Mouse (Mus musculus) C2C12 (cell line): ENCODE results near the gene H2-DMa. TPM values are rescaled to one million over a fixed set of nuclear protein-coding genes. Genes with fewer than 3 reads are reported as not detected.

Experiments
- H3K27me3 ChIP-seq: one replicate; pipeline ENCODE4 v1.6.1; 2011; ENCODE audit not compliant: control insufficient read depth, insufficient read depth, insufficient read length
- H3K36me3 ChIP-seq: one replicate; pipeline ENCODE4 v1.6.1; 2011; ENCODE audit not compliant: control insufficient read depth, insufficient read depth
- H3K4me3 ChIP-seq: one replicate; pipeline ENCODE4 v1.5.1; 2011; ENCODE audit warnings: mild to moderate bottlenecking, control low read depth; ENCODE audit not compliant: poor library complexity, insufficient read depth, severe bottlenecking
- H3K79me2 ChIP-seq: one replicate; pipeline ENCODE4 v1.6.1; 2011; ENCODE audit not compliant: control insufficient read depth, insufficient read depth
- H3K79me3 ChIP-seq: one replicate; pipeline ENCODE4 v1.6.1; 2011; ENCODE audit warnings: low read depth, control low read depth
- H3ac ChIP-seq: one replicate; pipeline ENCODE3; 2011; ENCODE audit warnings: low read depth; ENCODE audit not compliant: control insufficient read depth, insufficient read length
- CEBPB ChIP-seq: IDR thresholded peaks from one replicate; pipeline ENCODE4 v1.6.1; 2011; ENCODE audit warnings: low read depth, mild to moderate bottlenecking, control low read depth, moderate library complexity
- CTCF ChIP-seq: IDR thresholded peaks from one replicate; pipeline ENCODE4 v1.5.1; 2011; ENCODE audit not compliant: control insufficient read depth, insufficient read depth, insufficient read length
- FOSL1 ChIP-seq: IDR thresholded peaks from one replicate; pipeline ENCODE4 v1.8.0; 2011; ENCODE audit warnings: mild to moderate bottlenecking, low read length; ENCODE audit not compliant: poor library complexity, insufficient read depth, severe bottlenecking
- MAX ChIP-seq: IDR thresholded peaks from one replicate; pipeline ENCODE4 v1.6.1; 2011; ENCODE audit warnings: mild to moderate bottlenecking, control low read depth
- MYOD1 ChIP-seq: IDR thresholded peaks from one replicate; pipeline ENCODE4 v1.6.1; 2011; ENCODE audit warnings: low read depth; ENCODE audit not compliant: control insufficient read depth, insufficient read length
- MYOG ChIP-seq: IDR thresholded peaks from one replicate; pipeline ENCODE4 v1.6.1; 2011; ENCODE audit not compliant: control insufficient read depth, insufficient read length; ENCODE audit errors: extremely low read depth
- USF1 ChIP-seq: IDR thresholded peaks from one replicate; pipeline ENCODE4 v1.6.1; 2011; ENCODE audit warnings: low read depth, mild to moderate bottlenecking, control low read depth, moderate library complexity
- polyA plus RNA-seq: library from polyadenylated mRNA; unstranded; fragments of >200 nt; fragmentation: generic; extraction: Trizol; gene quantifications from one replicate; pipeline ENCODE4 v1.2.1, GENCODE M21; 2012; ENCODE audit warnings: missing spikeins

H2-DMa gene
- polyA plus RNA-seq, 1 experiment = 5.2 TPM

DNA sequence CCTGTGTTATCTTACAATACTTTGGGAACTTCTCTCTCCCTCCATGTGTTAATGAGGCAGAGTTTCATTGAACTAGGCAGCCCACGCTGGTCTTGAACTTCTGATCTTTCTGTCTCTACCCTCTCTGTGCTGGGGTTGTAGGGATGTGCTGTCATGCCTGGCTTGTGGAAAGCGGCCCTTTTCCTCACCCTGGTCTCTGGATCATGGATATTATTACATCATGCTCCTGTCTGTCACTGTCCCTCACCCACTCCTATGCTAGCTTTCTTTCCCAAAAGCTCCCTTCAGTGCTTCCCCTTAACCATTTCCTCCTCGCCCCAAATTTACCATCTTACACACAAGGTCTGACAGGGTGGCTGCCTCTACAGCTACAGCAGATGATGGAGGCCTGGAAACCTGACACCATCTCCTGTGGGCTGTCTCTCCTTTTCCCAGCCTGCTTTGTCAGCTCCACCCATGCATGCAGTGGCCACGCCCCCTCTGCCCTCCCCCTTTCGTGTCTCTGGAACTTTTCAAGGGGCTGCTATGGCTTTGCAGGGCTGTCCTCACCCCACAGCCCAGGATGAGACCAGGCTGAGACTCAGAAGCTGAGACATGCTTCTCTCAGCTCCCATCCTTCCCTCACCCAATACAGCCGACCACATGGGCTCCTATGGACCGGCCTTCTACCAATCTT is 26.0 kb upstream of the H2-DMa start:
- TF ChIP-seq CTCF (no peak), USF1 (no peak), MYOG (no peak)
- H3K4me3 ChIP-seq = no peak overlapping the region

DNA sequence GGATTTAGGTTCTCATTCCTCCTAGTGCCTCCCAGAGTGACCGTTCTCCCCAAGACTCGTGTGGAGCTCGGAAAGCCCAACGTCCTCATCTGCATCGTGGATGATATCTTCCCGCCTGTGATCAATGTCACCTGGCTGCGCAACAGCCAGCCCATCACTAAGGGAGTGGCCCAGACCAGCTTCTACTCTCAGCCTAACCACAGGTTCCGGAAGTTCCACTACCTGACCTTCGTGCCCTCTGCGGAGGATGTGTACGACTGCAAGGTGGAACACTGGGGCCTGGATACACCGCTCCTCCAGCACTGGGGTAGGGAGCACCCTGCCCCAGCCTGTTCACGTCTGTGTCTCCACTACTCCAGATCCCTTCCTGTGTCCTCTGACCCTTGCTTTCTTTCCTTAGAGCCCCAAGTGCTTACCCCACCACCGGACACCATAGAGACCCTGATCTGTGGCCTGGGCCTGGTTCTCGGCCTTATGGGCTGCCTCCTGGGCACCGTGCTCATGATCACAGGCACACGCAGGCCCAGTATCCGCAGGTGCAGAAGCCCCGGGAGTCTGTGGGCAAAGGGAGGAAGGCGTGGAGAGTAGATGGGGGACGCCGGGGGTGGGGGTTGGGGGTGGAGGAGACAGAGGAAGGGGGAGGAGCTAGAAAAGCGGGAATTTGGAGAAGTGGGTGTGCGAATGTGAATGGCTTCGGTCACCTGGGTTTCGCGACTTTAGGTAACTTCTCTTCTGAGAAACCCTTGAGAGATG is 24.9 kb upstream of the H2-DMa start:
- H3K79me2 ChIP-seq = no peaks in the 10 kb centered on the region
- no peaks in the 10 kb centered on the region for H3K36me3 ChIP-seq
- no peak overlapping the region for H3K4me3 ChIP-seq
- TF ChIP-seq MYOD1 (no peak), USF1 (no peak), CTCF (no peak), MAX (no peak), FOSL1 (no peak), CEBPB (no peak), MYOG (no peak)
- H3ac ChIP-seq = no peak overlapping the region
- H3K79me3 ChIP-seq = no peaks in the 10 kb centered on the region
- H3K27me3 ChIP-seq = peaks cover 10% of the 10 kb centered on the region

More for the DNA sequence above, 26.0 kb upstream of the H2-DMa start:
- Histone ChIP-seq H3K79me3 (no peaks in the 10 kb centered on the region), H3K79me2 (no peaks in the 10 kb centered on the region), H3K27me3 (peaks cover 5% of the 10 kb centered on the region), H3ac (no peak overlapping the region), H3K36me3 (no peaks in the 10 kb centered on the region)

DNA sequence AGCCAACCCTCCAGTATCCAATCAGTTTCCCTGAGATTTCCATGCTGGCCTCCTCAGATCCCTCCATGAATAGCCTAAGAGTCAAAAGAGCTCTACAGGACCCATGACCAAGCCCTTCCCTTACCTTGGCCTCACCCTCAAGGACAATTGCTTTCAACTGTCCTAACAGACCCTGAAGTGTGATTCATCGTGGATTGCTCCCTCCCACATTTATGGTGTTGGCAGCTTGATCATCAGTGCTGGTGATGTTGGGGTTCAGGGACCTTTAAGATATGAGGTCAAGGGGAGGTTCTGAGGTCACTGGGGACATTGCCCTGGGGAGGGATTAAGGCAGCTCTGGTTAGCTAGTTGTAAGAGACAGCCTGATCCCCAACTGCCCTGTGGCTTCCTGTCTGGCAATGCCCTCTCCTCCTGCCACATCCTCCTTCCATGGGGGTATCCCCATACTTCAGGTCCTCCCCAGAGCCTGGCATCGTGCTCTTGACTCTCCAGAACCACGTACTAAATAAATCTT is 22.8 kb upstream of the H2-DMa start:
- no peaks in the 10 kb centered on the region for H3K79me3 ChIP-seq
- TF ChIP-seq MYOD1 (no peak), FOSL1 (no peak), CTCF (no peak), USF1 (no peak), MAX (no peak), CEBPB (no peak), MYOG (no peak)

DNA sequence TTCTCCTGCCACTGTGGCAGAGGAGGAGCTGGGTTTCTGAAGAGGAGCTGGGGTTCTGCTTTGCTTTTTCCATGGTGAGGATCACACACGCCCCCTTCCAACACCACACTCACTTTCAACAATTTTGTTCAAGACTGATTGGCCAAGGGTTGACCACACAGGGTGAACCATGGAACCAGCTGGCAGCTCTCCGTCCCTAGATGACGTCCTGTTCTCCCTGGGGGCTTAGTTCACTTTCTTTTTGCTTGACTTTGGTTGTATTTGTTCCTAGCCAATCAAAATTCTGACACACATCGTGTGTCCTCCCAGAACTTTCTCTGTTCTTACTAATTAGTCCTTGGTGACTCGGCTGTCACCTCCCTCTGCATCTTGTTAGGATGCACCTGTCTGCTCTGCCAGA is 22.1 kb upstream of the H2-DMa start:
- Histone ChIP-seq H3K79me3 (no peaks in the 10 kb centered on the region), H3K36me3 (no peaks in the 10 kb centered on the region), H3K27me3 (peaks cover 9% of the 10 kb centered on the region), H3K4me3 (no peak overlapping the region), H3K79me2 (no peaks in the 10 kb centered on the region), H3ac (no peak overlapping the region)
- no peak for TF ChIP-seq CEBPB
- TF ChIP-seq MYOG = no peak
- no peak for TF ChIP-seq MYOD1
- TF ChIP-seq CTCF = no peak
- TF ChIP-seq USF1 = no peak
- no peak for TF ChIP-seq FOSL1
- no peak for TF ChIP-seq MAX

More for the DNA sequence above, 22.8 kb upstream of the H2-DMa start:
- Histone ChIP-seq H3K36me3 (no peaks in the 10 kb centered on the region), H3ac (no peak overlapping the region), H3K79me2 (no peaks in the 10 kb centered on the region), H3K4me3 (no peak overlapping the region), H3K27me3 (peaks cover 9% of the 10 kb centered on the region)

DNA sequence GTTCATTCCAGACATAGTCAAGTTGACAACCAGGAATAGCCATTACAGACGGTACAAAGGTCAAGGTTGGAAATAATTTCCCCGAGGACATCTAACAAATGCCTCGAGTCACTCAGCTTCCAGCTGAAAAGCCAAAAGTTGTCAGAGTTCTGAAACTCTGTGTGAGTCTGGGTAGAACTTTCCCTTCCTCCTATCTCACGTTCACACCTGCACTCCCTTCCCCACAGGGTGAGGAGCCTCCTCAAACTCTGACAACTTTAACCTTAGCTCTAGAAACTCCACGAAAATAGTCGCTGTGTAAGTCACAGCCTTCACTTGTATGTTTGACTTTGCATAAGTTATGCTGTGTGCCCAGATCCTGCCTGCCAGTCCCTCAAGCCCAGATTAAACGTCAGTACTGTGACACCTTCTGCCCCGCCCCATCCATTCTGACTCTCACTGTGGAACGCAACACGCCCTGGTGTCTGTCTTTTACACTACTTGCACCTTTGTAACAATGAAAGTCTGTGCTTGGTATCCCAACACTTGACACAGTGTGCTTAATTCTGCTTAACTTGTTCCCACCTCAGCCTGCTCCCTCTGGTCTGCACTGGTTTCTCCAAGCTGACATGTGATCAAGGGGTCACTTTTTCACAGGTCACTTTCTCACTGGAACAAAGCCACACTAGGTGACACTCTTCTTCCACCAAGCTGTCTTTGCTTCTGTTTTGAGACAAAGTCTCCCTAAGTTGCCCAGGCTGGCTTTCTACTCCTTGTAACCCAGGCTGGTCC is 20.4 kb upstream of the H2-DMa start:
- Histone ChIP-seq H3K79me3 (no peaks in the 10 kb centered on the region), H3K4me3 (no peak overlapping the region), H3K27me3 (peaks cover 9% of the 10 kb centered on the region), H3K36me3 (no peaks in the 10 kb centered on the region), H3ac (no peak overlapping the region), H3K79me2 (no peaks in the 10 kb centered on the region)
- TF ChIP-seq MYOD1 = no peak
- no peak for TF ChIP-seq FOSL1
- TF ChIP-seq CEBPB = no peak
